Mouse (Mus musculus) midbrain, embryonic 11.5 days (tissue): Measurements from ENCODE around the gene Sh3bp5. TPM values are rescaled to one million over a fixed set of nuclear protein-coding genes. Genes with fewer than 3 reads are reported as not detected.

Experiments
- ATAC-seq: fragments of 200-750 bp; cut with Nextera tagmentation; 2 replicates; pipeline ENCODE4 v1.8.0; 2017; ENCODE audit warnings: moderate TSS enrichment, moderate library complexity; ENCODE audit not compliant: low FRiP score
- DNase-seq: peaks from one replicate; pipeline ENCODE4 v3.0.0; 2015; ENCODE audit warnings: low spot score; ENCODE audit errors: missing footprints
- H3K27ac ChIP-seq: fragments of 300-500 bp; sonication (generic); 2 replicates; pipeline ENCODE4 v1.5.1; 2014; ENCODE audit warnings: low read depth, low read length
- H3K27me3 ChIP-seq: fragments of 300-500 bp; sonication (generic); 2 replicates; pipeline ENCODE4 v1.6.1; 2014; ENCODE audit warnings: mild to moderate bottlenecking, low read length, moderate library complexity, mixed read lengths; ENCODE audit not compliant: control insufficient read depth, insufficient read depth
- H3K36me3 ChIP-seq: fragments of 300-500 bp; sonication (generic); 2 replicates; pipeline ENCODE4 v1.6.1; 2014; ENCODE audit warnings: mild to moderate bottlenecking, low read length, moderate library complexity, mixed read lengths; ENCODE audit not compliant: control insufficient read depth, insufficient read depth
- H3K4me1 ChIP-seq: fragments of 300-500 bp; sonication (generic); 2 replicates; pipeline ENCODE4 v1.6.1; 2014; ENCODE audit warnings: low read length; ENCODE audit not compliant: control insufficient read depth, insufficient read depth
- H3K4me2 ChIP-seq: fragments of 300-500 bp; sonication (generic); 2 replicates; pipeline ENCODE4 v1.6.1; 2014; ENCODE audit warnings: mild to moderate bottlenecking, moderate library complexity
- H3K4me3 ChIP-seq: fragments of 300-500 bp; sonication (generic); 2 replicates; pipeline ENCODE4 v1.5.1; 2014; ENCODE audit warnings: low read depth, low read length
- H3K9ac ChIP-seq: fragments of 300-500 bp; sonication (generic); 2 replicates; pipeline ENCODE4 v1.6.1; 2014; ENCODE audit warnings: low read length
- H3K9me3 ChIP-seq: fragments of 300-500 bp; sonication (generic); 2 replicates; pipeline ENCODE4 v1.6.1; 2016; ENCODE audit warnings: low read length; ENCODE audit not compliant: control insufficient read depth
- WGBS: fragments of 180-500 bp; shearing (Covaris S2); extraction: QIAGEN DNeasy Blood & Tissue Kit; methylation state at CpG from one replicate; pipeline ENCODE4 v1.1.7; 2014; 5-methylcytosine and 5-hydroxymethylcytosine counted together
- polyA plus RNA-seq: library from polyadenylated mRNA; unstranded; fragments of >200 nt; fragmentation: Nextera tagmentation; extraction: Ambion mirVana; gene quantifications from 2 replicates; pipeline ENCODE4 v1.2.1, GENCODE M21; 2014

Gene Sh3bp5
- polyA plus RNA-seq, 1 experiment from 2014 or later = 15.3 TPM

- Histone ChIP-seq H3K4me1 (peaks cover 11% of the 10 kb centered on the region; the same call in 1 of the 2 replicates), H3K4me3 (no peak overlapping the region), H3K27ac (no peak overlapping the region), H3K36me3 (no peaks in the 10 kb centered on the region), H3K4me2 (no peak overlapping the region), H3K9ac (no peak overlapping the region), H3K27me3 (no peaks in the 10 kb centered on the region), H3K9me3 (no peaks in the 10 kb centered on the region; the same call in none of the 2 replicates)
- 70% methylated on average over 11 of the region's 11 CpGs for WGBS
- no peak for DNase-seq
- ATAC-seq = no peak
These were observed 12.7 kb downstream of the Sh3bp5 start for GRCm38 (mm10) chr14:31422961-31423791.

GRCm38 (mm10) chr14:31422395-31422794 lies 13.5 kb downstream of the Sh3bp5 start:
- DNase-seq = no peak
- Histone ChIP-seq H3K4me2 (no peak overlapping the region), H3K4me3 (no peak overlapping the region), H3K36me3 (no peaks in the 10 kb centered on the region), H3K27ac (no peak overlapping the region), H3K4me1 (peaks cover 11% of the 10 kb centered on the region; the same call in 1 of the 2 replicates), H3K9me3 (no peaks in the 10 kb centered on the region; the same call in none of the 2 replicates), H3K9ac (no peak overlapping the region), H3K27me3 (no peaks in the 10 kb centered on the region)
- WGBS = 91% methylated on average over 5 of the region's 5 CpGs
- no peak for ATAC-seq

- Histone ChIP-seq H3K9ac (no peak overlapping the region), H3K9me3 (no peaks in the 10 kb centered on the region; the same call in none of the 2 replicates), H3K27me3 (no peaks in the 10 kb centered on the region), H3K4me2 (no peak overlapping the region), H3K4me3 (no peak overlapping the region), H3K4me1 (peaks cover 11% of the 10 kb centered on the region; the same call in 1 of the 2 replicates), H3K36me3 (no peaks in the 10 kb centered on the region), H3K27ac (no peak overlapping the region)
- DNase-seq = no peak
- 86% methylated on average over 18 of the region's 18 CpGs for WGBS
- ATAC-seq = no peak
These were observed 14.2 kb downstream of the Sh3bp5 start for GRCm38 (mm10) chr14:31421509-31422295.

GRCm38 (mm10) chr14:31420985-31421384 lies 14.9 kb downstream of the Sh3bp5 start:
- ATAC-seq (no peak), DNase-seq (no peak)
- 59% methylated on average over 7 of the region's 7 CpGs for WGBS
- peaks cover 11% of the 10 kb centered on the region; the same call in 1 of the 2 replicates for H3K4me1 ChIP-seq
- no peaks in the 10 kb centered on the region for H3K36me3 ChIP-seq
- no peak overlapping the region for H3K4me2 ChIP-seq
- H3K9me3 ChIP-seq = no peaks in the 10 kb centered on the region; the same call in none of the 2 replicates
- no peak overlapping the region for H3K9ac ChIP-seq
- H3K4me3 ChIP-seq = no peak overlapping the region
- H3K27ac ChIP-seq = no peak overlapping the region
- H3K27me3 ChIP-seq = no peaks in the 10 kb centered on the region

GRCm38 (mm10) chr14:31420562-31420961 lies 15.3 kb downstream of the Sh3bp5 start:
- no peak overlapping the region for H3K9ac ChIP-seq
- H3K27ac ChIP-seq = no peak overlapping the region
- DNase-seq = no peak
- no peak for ATAC-seq
- 86% methylated on average over 7 of the region's 7 CpGs for WGBS
- H3K4me2 ChIP-seq = no peak overlapping the region
- H3K36me3 ChIP-seq = no peaks in the 10 kb centered on the region
- H3K9me3 ChIP-seq = no peaks in the 10 kb centered on the region; the same call in 1 of the 2 replicates
- H3K4me1 ChIP-seq = peaks cover 11% of the 10 kb centered on the region; the same call in 1 of the 2 replicates
- H3K4me3 ChIP-seq = no peak overlapping the region
- no peaks in the 10 kb centered on the region for H3K27me3 ChIP-seq

- no peaks in the 10 kb centered on the region for H3K27me3 ChIP-seq
- no peak overlapping the region for H3K4me2 ChIP-seq
- 89% methylated on average over 8 of the region's 8 CpGs for WGBS
- H3K9ac ChIP-seq = no peak overlapping the region
- H3K9me3 ChIP-seq = no peaks in the 10 kb centered on the region
- DNase-seq (no peak), ATAC-seq (no peak)
- no peaks in the 10 kb centered on the region for H3K36me3 ChIP-seq
- peaks cover 11% of the 10 kb centered on the region; the same call in 1 of the 2 replicates for H3K4me1 ChIP-seq
- H3K27ac ChIP-seq = no peak overlapping the region
- no peak overlapping the region for H3K4me3 ChIP-seq
These were observed 15.7 kb downstream of the Sh3bp5 start for GRCm38 (mm10) chr14:31420135-31420534.

- no peak for ATAC-seq
- no peak for DNase-seq
- Histone ChIP-seq H3K36me3 (no peaks in the 10 kb centered on the region), H3K4me2 (no peak overlapping the region), H3K9me3 (no peaks in the 10 kb centered on the region), H3K4me3 (no peak overlapping the region), H3K9ac (no peak overlapping the region), H3K27ac (no peak overlapping the region), H3K4me1 (peaks cover 11% of the 10 kb centered on the region; the same call in 1 of the 2 replicates), H3K27me3 (no peaks in the 10 kb centered on the region)
- 27% methylated on average over 4 of the region's 4 CpGs for WGBS
These were observed 16.6 kb downstream of the Sh3bp5 start for GRCm38 (mm10) chr14:31419279-31419678.

GRCm38 (mm10) chr14:31416835-31417549 lies 18.9 kb downstream of the Sh3bp5 start:
- no peak for ATAC-seq

More at GRCm38 (mm10) chr14:31416835-31417549, 18.9 kb downstream of the Sh3bp5 start:
- WGBS = 89% methylated on average over 16 of the region's 16 CpGs
- Histone ChIP-seq H3K27me3 (no peaks in the 10 kb centered on the region), H3K9ac (no peak overlapping the region), H3K36me3 (no peaks in the 10 kb centered on the region), H3K4me2 (no peak overlapping the region), H3K27ac (no peak overlapping the region), H3K9me3 (no peaks in the 10 kb centered on the region), H3K4me1 (peaks cover 14% of the 10 kb centered on the region; the same call in 1 of the 2 replicates), H3K4me3 (no peak overlapping the region)
- no peak for DNase-seq
